Mouse (Mus musculus): Measurements from ENCODE around the gene Nfam1.

- TF ChIP-seq CTCF (IDR thresholded peaks at IDR 0.05; ENCODE audit: low read depth) (no peak), EP300 (IDR thresholded peaks at IDR 0.05; ENCODE audit: low read depth) (no peak)
Measured at GRCm38 (mm10) chr15:82974471-82974870, 58.6 kb downstream of the Nfam1 start.
